In genomic region chr15:89498961-89499688, GRCm38 (mm10) we compare ENCODE assay signal across 8 mouse cellular contexts. TPM values are rescaled to one million over a fixed set of nuclear protein-coding genes. Genes with fewer than 3 reads are reported as not detected.
A peak's percentile ranks its signal among the peaks of the same experiment; 100 is the strongest.
DNase-seq lines count a peak whose midpoint lies in the region; ATAC-seq and TF ChIP-seq lines count a peak whose summit lies in the region.

TSS of gene Shank3 (plus strand) at chr15:89499623.

- H3K27ac ChIP-seq in kidney, adult 2 months (ENCODE audit: insufficient read depth, low read depth, low read length), result peak within 1 kb of the TSS; percentile 68
- H3K27ac ChIP-seq in forebrain, embryonic 10.5 days, result peak within 1 kb of the TSS; percentile 88
- H3K27ac ChIP-seq in liver, adult 2 months (replicated peaks; ENCODE audit: insufficient read depth, low read depth, low read length), result peak within 1 kb of the TSS; percentile 81

- H3K27me3 ChIP-seq in kidney, adult 2 months (replicated peaks; ENCODE audit: control insufficient read depth, insufficient read depth, low read length), result no peaks in the 10 kb centered on the region; the same call in none of the 2 replicates
- H3K27me3 ChIP-seq in forebrain, embryonic 10.5 days (ENCODE audit: poor library complexity, severe bottlenecking), result peaks cover 81% of the 10 kb centered on the region
- H3K27me3 ChIP-seq in liver, adult 2 months (ENCODE audit: control insufficient read depth, insufficient read depth, low read length), result peaks cover 18% of the 10 kb centered on the region

- peak within 1 kb of the TSS; percentile 47 for H3K9ac ChIP-seq in liver, adult 2 months (ENCODE audit: low read depth, low read length)

- 3% methylated on average over 41 of the region's 72 CpGs for WGBS in kidney, adult 2 months
- WGBS in forebrain, embryonic 10.5 days, result under 1% methylated on average over 25 of the region's 72 CpGs
- WGBS in liver, adult 2 months, result 2% methylated on average over 65 of the region's 72 CpGs

- H3K4me1 ChIP-seq in kidney, adult 2 months (ENCODE audit: control insufficient read depth, insufficient read depth, low read length), result no peaks in the 10 kb centered on the region
- peaks cover 51% of the 10 kb centered on the region for H3K4me1 ChIP-seq in forebrain, embryonic 10.5 days
- H3K4me1 ChIP-seq in liver, adult 2 months (ENCODE audit: control insufficient read depth, insufficient read depth, low read length), result no peaks in the 10 kb centered on the region; the same call in 1 of the 2 replicates

- DNase-seq in kidney, adult 2 months, result no peak
- no peak for DNase-seq in kidney, adult 8-10 months
- no peak for DNase-seq in adrenal gland, adult 18-20 months (ENCODE audit: low spot score in 2 of 2)
- peak; percentile 48 for DNase-seq in forebrain, embryonic 10.5 days (ENCODE audit: extremely low spot score, low spot score)
- DNase-seq in liver, adult 2 months (ENCODE audit: extremely low read depth, low read depth, low spot score), result no peak
- peak; percentile 49 for DNase-seq in retina, embryonic 14.5 days (ENCODE audit: low spot score)

- no peak for TF ChIP-seq CTCF in kidney, adult 2 months (conservative IDR thresholded peaks at IDR 0.05; ENCODE audit: insufficient read depth, insufficient read length, low read depth, low read length)
- TF ChIP-seq CTCF in liver, adult 2 months (IDR thresholded peaks at IDR 0.05; ENCODE audit: low read depth, low read length), result no peak

- peak within 1 kb of the TSS; percentile 60 for H3K4me3 ChIP-seq in kidney, adult 2 months (ENCODE audit: insufficient read depth, low read depth, low read length)
- H3K4me3 ChIP-seq in forebrain, embryonic 10.5 days, result peak within 1 kb of the TSS; percentile 77
- peak within 1 kb of the TSS; percentile 66 for H3K4me3 ChIP-seq in liver, adult 2 months (ENCODE audit: insufficient read depth, low read depth, low read length)

- ATAC-seq in hematopoietic stem cell, adult 5-6 weeks (replicated peaks in 1 of 2; ENCODE audit: insufficient read depth in 1 of 2, low FRiP score in 2 of 2, low TSS enrichment in 1 of 2, low read depth in 1 of 2, poor library complexity in 2 of 2, severe bottlenecking in 2 of 2), result peak in 1 of 2 experiments; percentile 13; a peak in 1 of 4 replicates
- ATAC-seq in activated CD4-positive, CD25-positive, alpha-beta regulatory T cell, adult 4 months, result no peak

- H3K9me3 ChIP-seq in forebrain, embryonic 10.5 days, result 0 out of 2 replicates have a peak, but pooled peaks cover 2% of the 10 kb centered on the region

- H3K36me3 ChIP-seq in kidney, adult 2 months (ENCODE audit: control insufficient read depth, insufficient read depth, low read length), result no peaks in the 10 kb centered on the region
- H3K36me3 ChIP-seq in forebrain, embryonic 10.5 days (replicated peaks), result peaks cover 10% of the 10 kb centered on the region
- no peaks in the 10 kb centered on the region for H3K36me3 ChIP-seq in liver, adult 2 months (ENCODE audit: control insufficient read depth, insufficient read depth, low read length)

- no peak for TF ChIP-seq POLR2A in kidney, adult 2 months (IDR thresholded peaks at IDR 0.05; ENCODE audit: low read depth, low read length)
- TF ChIP-seq POLR2A in liver, adult 2 months (IDR thresholded peaks at IDR 0.05; ENCODE audit: extremely low read depth, insufficient read depth, low read length), result no peak

- H3K79me2 ChIP-seq in liver, adult 2 months (ENCODE audit: control insufficient read depth, insufficient read depth, low read length), result no peaks in the 10 kb centered on the region

RNA-seq across cellular contexts. Expression of gene Shank3, which starts in this region (rescaled TPM):
- polyA plus RNA-seq in kidney, adult 2 months (2012; rRNA removed), result 18.0 and 19.5 TPM in 2 replicates
- total RNA-seq in adrenal gland, adult 18-20 months (2021), result 10 to 100 TPM; 28.8 to 32.5 TPM
- 2.2 and 3.0 TPM in 2 replicates for polyA plus RNA-seq in forebrain, embryonic 10.5 days (2016; fragmentation: Nextera tagmentation; extraction: Ambion mirVana)
- 4.5 and 12.2 TPM in 2 replicates for total RNA-seq in hematopoietic stem cell, adult 5-6 weeks (2017)
- total RNA-seq in liver, adult 2 months (2014; rRNA removed), result 1.5 and 3.2 TPM in 2 replicates
- 2.7 and 3.9 TPM in 2 replicates for polyA plus RNA-seq in liver, adult 2 months (2012; rRNA removed)
- polyA plus RNA-seq in activated CD4-positive, CD25-positive, alpha-beta regulatory T cell, adult 4 months (2017; shearing (Covaris generic)), result not detected

Comparison
In these comparisons a context has a peak if more than half of its experiments do, and no peak if none do; other contexts are left out.
1. DNase-seq: peak in forebrain, embryonic 10.5 days (single experiment) and retina, embryonic 14.5 days (single experiment); none in kidney, adult 2 months (single experiment), kidney, adult 8-10 months (0 of 2), adrenal gland, adult 18-20 months (0 of 2) and liver, adult 2 months (single experiment).
2. Peak in every context shown above with its lines, with median percentiles within 50 percentile points of each other: H3K27ac ChIP-seq and H3K4me3 ChIP-seq.